Mouse (Mus musculus): Measurements from ENCODE around the gene C1rl. TPM values are rescaled to one million over a fixed set of nuclear protein-coding genes. Genes with fewer than 3 reads are reported as not detected.

C1rl gene
- 0.63 TPM for polyA plus RNA-seq (2014; fragmentation: Illumina TruSeq; extraction: RNeasy Lipid Tissue Mini Kit (QIAGEN cat#74804); ENCODE audit: low read depth, low replicate concordance)

GRCm38 (mm10) chr6:124492842-124493561 is at the start of gene C1rl:
TSS of gene C1rl (plus strand) at chr6:124493113.

GRCm38 (mm10) chr6:124464305-124465271 is 28.3 kb upstream of the C1rl start, which contains the start of gene Clstn3:
TSS of gene Clstn3 (minus strand) at chr6:124464794.

GRCm38 (mm10) chr6:124512355-124512836 is 19.5 kb downstream of the C1rl start, which contains the start of gene C1ra:
TSS of gene C1ra (plus strand) at chr6:124512405.

DNA sequence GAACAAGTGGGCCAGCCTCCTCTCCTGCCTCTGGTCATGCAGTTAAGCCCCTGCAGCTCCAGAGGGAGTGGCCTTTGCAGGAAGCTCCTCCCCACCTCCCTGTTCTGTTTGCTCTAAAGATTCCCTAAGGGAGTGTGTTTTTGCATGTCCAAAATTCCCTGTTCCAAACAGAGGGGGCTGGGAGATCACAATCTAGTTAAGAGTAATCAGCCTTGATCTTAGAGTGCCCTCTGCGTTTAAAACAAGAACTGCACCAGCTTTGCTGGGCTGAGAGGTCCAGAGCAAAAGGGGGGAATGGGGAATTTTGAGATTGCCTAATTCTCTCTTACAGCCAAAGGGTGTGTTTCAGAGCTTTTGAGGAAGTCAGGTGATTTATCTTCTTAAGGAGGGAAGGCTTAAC is 49.4 kb downstream of the C1rl start, which contains the start of gene C1s1:
C1s1 (minus strand) TSS at position 76 of the 400 bp plus-strand sequence.

Other genes with a start within 250 kb of the C1rl start
- gene Cd163, start 188.5 kb upstream of the C1rl start, polyA plus RNA-seq (2014; fragmentation: Illumina TruSeq; extraction: RNeasy Lipid Tissue Mini Kit (QIAGEN cat#74804); ENCODE audit: low read depth, low replicate concordance) = 1.3 TPM
- gene Pex5, start 78.0 kb upstream of the C1rl start, polyA plus RNA-seq (2014; fragmentation: Illumina TruSeq; extraction: RNeasy Lipid Tissue Mini Kit (QIAGEN cat#74804); ENCODE audit: low read depth, low replicate concordance) = 7.4 TPM
- 0.43 TPM for gene Clstn3, start 28.3 kb upstream of the C1rl start, polyA plus RNA-seq (2014; fragmentation: Illumina TruSeq; extraction: RNeasy Lipid Tissue Mini Kit (QIAGEN cat#74804); ENCODE audit: low read depth, low replicate concordance)
- 3.7 TPM for gene C1ra, start 19.3 kb downstream of the C1rl start, polyA plus RNA-seq (2014; fragmentation: Illumina TruSeq; extraction: RNeasy Lipid Tissue Mini Kit (QIAGEN cat#74804); ENCODE audit: low read depth, low replicate concordance)
- gene C1s1, start 49.2 kb downstream of the C1rl start, polyA plus RNA-seq (2014; fragmentation: Illumina TruSeq; extraction: RNeasy Lipid Tissue Mini Kit (QIAGEN cat#74804); ENCODE audit: low read depth, low replicate concordance) = 18.5 TPM
- gene C1rb, start 77.2 kb downstream of the C1rl start, polyA plus RNA-seq (2014; fragmentation: Illumina TruSeq; extraction: RNeasy Lipid Tissue Mini Kit (QIAGEN cat#74804); ENCODE audit: low read depth, low replicate concordance) = not detected
- gene C1s2, start 143.0 kb downstream of the C1rl start, polyA plus RNA-seq (2014; fragmentation: Illumina TruSeq; extraction: RNeasy Lipid Tissue Mini Kit (QIAGEN cat#74804); ENCODE audit: low read depth, low replicate concordance) = 0.87 TPM
- 102 TPM for gene Lpcat3, start 169.9 kb downstream of the C1rl start, polyA plus RNA-seq (2014; fragmentation: Illumina TruSeq; extraction: RNeasy Lipid Tissue Mini Kit (QIAGEN cat#74804); ENCODE audit: low read depth, low replicate concordance)
- 15.1 TPM for gene Emg1, start 219.1 kb downstream of the C1rl start, polyA plus RNA-seq (2014; fragmentation: Illumina TruSeq; extraction: RNeasy Lipid Tissue Mini Kit (QIAGEN cat#74804); ENCODE audit: low read depth, low replicate concordance)
- 13.8 TPM for gene Phb2, start 219.2 kb downstream of the C1rl start, polyA plus RNA-seq (2014; fragmentation: Illumina TruSeq; extraction: RNeasy Lipid Tissue Mini Kit (QIAGEN cat#74804); ENCODE audit: low read depth, low replicate concordance)
- 0.21 TPM for gene Ptpn6, start 245.6 kb downstream of the C1rl start, polyA plus RNA-seq (2014; fragmentation: Illumina TruSeq; extraction: RNeasy Lipid Tissue Mini Kit (QIAGEN cat#74804); ENCODE audit: low read depth, low replicate concordance)
- gene Grcc10, start 248.3 kb downstream of the C1rl start, polyA plus RNA-seq (2014; fragmentation: Illumina TruSeq; extraction: RNeasy Lipid Tissue Mini Kit (QIAGEN cat#74804); ENCODE audit: low read depth, low replicate concordance) = 9.6 TPM